In genomic region chr5:73598943-73599695, GRCm38 (mm10) we compare ENCODE assay signal across 10 mouse cellular contexts. TPM values are rescaled to one million over a fixed set of nuclear protein-coding genes. Genes with fewer than 3 reads are reported as not detected.
A peak's percentile ranks its signal among the peaks of the same experiment; 100 is the strongest.
DNase-seq lines count a peak whose midpoint lies in the region; ATAC-seq lines count a peak whose summit lies in the region.
"Had no signal": no experiment of that assay in that cellular context is flagged by ENCODE, and none has a peak within 500 bp of the region (broad histone marks: within the 10 kb centered on the region; RNA-seq: fewer than 3 reads in every experiment).

No protein-coding gene starts in this region.

- no peaks in the 10 kb centered on the region for H3K36me3 ChIP-seq in hindbrain, embryonic 16.5 days (ENCODE audit: control insufficient read depth, insufficient read depth, low read length)
- no peaks in the 10 kb centered on the region for H3K36me3 ChIP-seq in kidney, embryonic 14.5 days (ENCODE audit: control insufficient read depth, insufficient read depth, low read length)

- DNase-seq in embryo, embryonic 10 days (ENCODE audit: low spot score), result peak; percentile 13
- DNase-seq in embryo, embryonic 9.5 days (ENCODE audit: extremely low spot score), result no peak
- DNase-seq in 416B (ENCODE audit: low read depth), result peak; percentile 10
- peak; percentile 42 for DNase-seq in embryo, embryonic 11 days
- DNase-seq in thymus, postnatal 36 days, result no peak
- DNase-seq in ovary, adult 18-20 months (ENCODE audit: low spot score), result no peak

- H3K27ac ChIP-seq in hindbrain, embryonic 16.5 days (ENCODE audit: low read depth, low read length), result no peak overlapping the region
- H3K27ac ChIP-seq in kidney, embryonic 14.5 days (ENCODE audit: low read depth, low read length), result no peak overlapping the region

- 61% methylated on average over 5 of the region's 5 CpGs for WGBS in hindbrain, embryonic 16.5 days
- WGBS in kidney, embryonic 14.5 days, result 62% methylated on average over 5 of the region's 5 CpGs

- H3K4me2 ChIP-seq in hindbrain, embryonic 16.5 days (ENCODE audit: low read length), result no peak overlapping the region
- no peak overlapping the region for H3K4me2 ChIP-seq in kidney, embryonic 14.5 days (replicated peaks; ENCODE audit: low read depth, low read length)

- no peaks in the 10 kb centered on the region for H3K9me3 ChIP-seq in hindbrain, embryonic 16.5 days (ENCODE audit: control insufficient read depth, low read length)
- no peaks in the 10 kb centered on the region for H3K9me3 ChIP-seq in kidney, embryonic 14.5 days (ENCODE audit: control insufficient read depth, low read length)

- no peak overlapping the region for H3K4me3 ChIP-seq in hindbrain, embryonic 16.5 days (ENCODE audit: low read length)
- no peak overlapping the region for H3K4me3 ChIP-seq in kidney, embryonic 14.5 days (ENCODE audit: low read length)

- peaks cover 2% of the 10 kb centered on the region; the same call in 1 of the 2 replicates for H3K4me1 ChIP-seq in hindbrain, embryonic 16.5 days (ENCODE audit: control insufficient read depth, insufficient read depth, low read depth, low read length)
- no peaks in the 10 kb centered on the region for H3K4me1 ChIP-seq in kidney, embryonic 14.5 days (ENCODE audit: control insufficient read depth, insufficient read depth, low read length)

- peak; percentile 67 for ATAC-seq in hindbrain, embryonic 16.5 days
- no peak for ATAC-seq in kidney, embryonic 14.5 days (ENCODE audit: low FRiP score, low TSS enrichment)

- H3K9ac ChIP-seq in hindbrain, embryonic 16.5 days (ENCODE audit: low read depth, low read length), result no peak overlapping the region; the same call in 1 of the 2 replicates
- no peak overlapping the region for H3K9ac ChIP-seq in kidney, embryonic 14.5 days (ENCODE audit: low read depth, low read length)

- no peaks in the 10 kb centered on the region for H3K27me3 ChIP-seq in hindbrain, embryonic 16.5 days (replicated peaks; ENCODE audit: control insufficient read depth, insufficient read depth, low read length)
- no peaks in the 10 kb centered on the region for H3K27me3 ChIP-seq in kidney, embryonic 14.5 days (ENCODE audit: control insufficient read depth, insufficient read depth, low read length)

RNA-seq across cellular contexts. Expression of gene Lrrc66, which starts 33.2 kb away (rescaled TPM):
- polyA plus RNA-seq in hindbrain, embryonic 16.5 days (2015; fragmentation: Nextera tagmentation; extraction: Ambion mirVana), result not detected in 2 replicates
- 0.06 TPM in 1 of 2 replicates, not detected in the other for polyA plus RNA-seq in kidney, embryonic 14.5 days (2014; fragmentation: Nextera tagmentation; extraction: Ambion mirVana)
- polyA plus RNA-seq: liver, adult 2 months had no signal

RNA-seq across cellular contexts. Expression of gene Sgcb, which starts 48.5 kb away (rescaled TPM):
- 49.9 and 56.1 TPM in 2 replicates for polyA plus RNA-seq in hindbrain, embryonic 16.5 days (2015; fragmentation: Nextera tagmentation; extraction: Ambion mirVana)
- 16.7 and 23.2 TPM in 2 replicates for polyA plus RNA-seq in kidney, embryonic 14.5 days (2014; fragmentation: Nextera tagmentation; extraction: Ambion mirVana)

RNA-seq across cellular contexts. Expression of gene Spata18, which starts 52.1 kb away (rescaled TPM):
- polyA plus RNA-seq in hindbrain, embryonic 16.5 days (2015; fragmentation: Nextera tagmentation; extraction: Ambion mirVana), result 0.78 and 1.2 TPM in 2 replicates
- 0.16 and 0.20 TPM in 2 replicates for polyA plus RNA-seq in kidney, embryonic 14.5 days (2014; fragmentation: Nextera tagmentation; extraction: Ambion mirVana)
- polyA plus RNA-seq: large intestine, adult 2 months; liver, adult 2 months had no signal

Comparison
In these comparisons a context has a peak if more than half of its experiments do, and no peak if none do; other contexts are left out.
1. DNase-seq: peak in embryo, embryonic 10 days (single experiment), 416B (single experiment) and embryo, embryonic 11 days (single experiment); none in embryo, embryonic 9.5 days (single experiment), thymus, postnatal 36 days (0 of 2) and ovary, adult 18-20 months (single experiment).